Mouse (Mus musculus) gastrocnemius, postnatal 10 days (tissue): Measurements from ENCODE around the gene Dync1h1. TPM values are rescaled to one million over a fixed set of nuclear protein-coding genes. Genes with fewer than 3 reads are reported as not detected.

ENCODE experiments used
- microRNA-seq, 2 experiments: library from miRNA; unstranded; fragments of <30 nt; microRNA quantifications; one replicate each; pipeline ENCODE4 v1.2.0; 2021
- total RNA-seq, 2 experiments: library from RNA; stranded (reverse); gene quantifications; 2 replicates each; pipeline ENCODE4 v1.2.3; 2021

Gene Dync1h1
- total RNA-seq, 2 experiments from 2014 or later: 76.8 to 92.3 TPM

Small RNA genes lying within 50 kb of the gene (microRNA-seq; reads per million reads assigned to microRNA genes)
- gene Gm27299: 0 reads per million in 2 experiments

Other genes with a start within 250 kb of the Dync1h1 start
- gene Ppp2r5c, start 154.3 kb upstream of the Dync1h1 start, total RNA-seq: 10 to 100 TPM; 69.5 to 75.7 TPM
- gene 1700001K19Rik, start 81.2 kb downstream of the Dync1h1 start, total RNA-seq: not detected
- gene Hsp90aa1, start 101.3 kb downstream of the Dync1h1 start, total RNA-seq: 10 to 100 TPM; 63.8 to 80.1 TPM
- 10 to 100 TPM; 20.5 TPM for gene Wdr20, start 136.5 kb downstream of the Dync1h1 start, total RNA-seq
- gene Mok, start 239.5 kb downstream of the Dync1h1 start, total RNA-seq: under 1 TPM; 0.21 to 0.25 TPM
- gene Zfp839, start 248.8 kb downstream of the Dync1h1 start, total RNA-seq: 1 to 10 TPM; 5.0 to 6.4 TPM